Mouse (Mus musculus): ENCODE measurements at regions not wholly inside any gene's neighbourhood (a gene's known extent, or its start where the extent isn't known, plus 50 kb on each side); places are given as distances from the start of the nearest gene placed in this dataset.
"Not testable (repeated sequence)": the region's sequence is repeated elsewhere in the genome, so short reads cannot be mapped to it uniquely, and the experiment has no call there.

DNA sequence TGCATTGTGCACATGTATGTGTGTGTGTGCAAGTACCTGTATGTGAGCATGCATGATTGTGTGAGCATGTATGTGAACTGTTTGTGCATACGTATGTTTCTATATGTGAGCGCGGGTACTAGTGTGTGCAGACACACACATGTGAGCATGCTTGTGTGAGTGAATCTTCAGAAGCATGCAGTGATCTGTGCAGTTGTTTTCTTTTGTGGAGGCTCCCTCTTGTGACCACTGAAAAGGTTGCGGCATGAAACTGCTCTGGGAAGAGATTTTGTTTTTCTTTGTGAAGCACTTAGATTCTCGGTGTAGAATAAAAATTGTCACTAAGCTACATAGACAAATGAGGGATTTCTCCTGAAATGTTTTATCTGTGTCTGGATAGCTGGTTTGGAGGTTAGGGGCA lies 189.2 kb upstream of the Rapgef5 start:
- peak; percentile 46 to 61; a peak in 2 of 4 replicates for ATAC-seq (replicated peaks in 1 of 2; ENCODE audit: insufficient read depth in 1 of 2, low FRiP score in 2 of 2, low TSS enrichment in 1 of 2, low read depth in 1 of 2, poor library complexity in 2 of 2, severe bottlenecking in 2 of 2)

DNA sequence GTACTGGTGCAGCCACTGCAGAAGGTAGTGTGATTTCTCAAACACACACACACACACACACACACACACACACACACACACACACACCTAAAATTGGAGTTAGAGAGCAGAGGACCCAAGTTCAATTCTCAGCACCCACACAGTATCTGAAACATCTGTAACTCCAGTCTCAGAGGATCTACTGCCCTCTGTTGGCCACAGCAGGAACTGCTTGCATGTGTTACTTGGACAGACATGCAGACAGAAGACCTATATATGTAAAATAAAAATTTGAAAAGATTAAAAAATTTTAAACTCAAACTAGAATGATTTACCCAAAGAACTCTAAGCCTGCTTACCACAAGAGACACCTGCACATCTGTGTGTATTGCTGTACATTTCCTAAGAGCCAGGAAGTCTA lies 185.9 kb upstream of the Rapgef5 start:
- no peak for ATAC-seq (replicated peaks in 1 of 2; ENCODE audit: insufficient read depth in 1 of 2, low FRiP score in 2 of 2, low TSS enrichment in 1 of 2, low read depth in 1 of 2, poor library complexity in 2 of 2, severe bottlenecking in 2 of 2)

DNA sequence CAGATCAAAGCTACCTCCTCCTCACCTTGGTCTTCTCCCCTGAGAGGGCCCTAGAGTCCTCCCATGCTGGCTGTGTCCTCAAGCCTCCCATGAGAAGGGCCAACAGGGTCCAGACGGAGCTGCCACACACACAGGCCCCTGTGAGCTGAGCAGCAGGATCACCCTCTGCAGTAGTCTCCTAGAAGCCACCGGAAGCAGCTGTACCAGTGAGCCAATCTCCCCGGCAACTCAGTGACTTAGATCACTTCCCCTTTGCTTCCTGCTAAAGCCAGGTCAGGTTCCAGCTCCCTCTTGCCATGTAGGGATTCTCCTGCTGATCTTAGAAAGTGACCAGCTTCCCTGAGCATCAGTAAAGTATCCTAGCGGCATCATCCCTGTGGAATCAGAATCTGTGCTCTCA lies 179.4 kb upstream of the Rapgef5 start:
- peak; percentile 75 to 86 for ATAC-seq (replicated peaks in 1 of 2; ENCODE audit: insufficient read depth in 1 of 2, low FRiP score in 2 of 2, low TSS enrichment in 1 of 2, low read depth in 1 of 2, poor library complexity in 2 of 2, severe bottlenecking in 2 of 2)

DNA sequence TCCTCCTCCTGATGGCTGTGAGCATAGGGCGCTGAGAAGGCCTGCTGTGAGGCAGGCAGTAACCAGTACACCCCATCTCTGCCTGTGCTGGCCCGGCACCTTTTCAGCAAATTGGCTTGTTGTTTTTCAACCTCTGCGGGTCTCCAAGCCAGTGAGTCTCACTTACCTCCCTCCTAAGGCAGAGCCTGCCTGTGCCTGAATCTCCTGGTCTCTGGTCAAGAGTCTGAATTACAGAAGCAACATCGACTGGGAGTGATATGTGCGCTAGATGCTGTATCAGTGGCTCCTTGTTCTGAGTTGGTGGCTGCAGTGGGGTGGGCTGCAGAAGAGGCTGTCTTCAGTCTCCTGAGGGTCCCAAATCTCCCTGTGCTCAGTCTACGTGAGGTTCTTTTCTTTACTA lies 174.0 kb upstream of the Rapgef5 start:
- ATAC-seq (replicated peaks in 1 of 2; ENCODE audit: insufficient read depth in 1 of 2, low FRiP score in 2 of 2, low TSS enrichment in 1 of 2, low read depth in 1 of 2, poor library complexity in 2 of 2, severe bottlenecking in 2 of 2), result no peak

DNA sequence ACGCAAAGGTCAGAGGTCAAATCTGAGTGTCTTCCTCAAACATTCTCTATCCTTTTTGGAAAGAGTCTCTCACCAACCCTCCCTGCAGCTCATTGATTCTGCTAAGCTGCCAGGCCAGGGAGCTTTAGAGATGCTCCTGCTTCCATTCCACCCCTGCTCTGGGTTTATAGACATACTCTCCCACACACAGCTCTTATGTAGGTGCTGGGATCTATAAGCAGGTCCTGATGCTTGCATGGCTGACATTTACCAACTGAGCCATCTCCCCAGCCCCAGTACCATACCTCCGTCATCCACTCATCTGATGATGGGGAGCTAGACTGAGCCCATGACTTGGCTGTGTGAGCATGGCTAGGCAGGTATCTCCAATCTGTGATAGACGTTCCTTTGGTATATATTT lies 173.2 kb upstream of the Rapgef5 start:
- no peak for ATAC-seq (replicated peaks in 1 of 2; ENCODE audit: insufficient read depth in 1 of 2, low FRiP score in 2 of 2, low TSS enrichment in 1 of 2, low read depth in 1 of 2, poor library complexity in 2 of 2, severe bottlenecking in 2 of 2)

DNA sequence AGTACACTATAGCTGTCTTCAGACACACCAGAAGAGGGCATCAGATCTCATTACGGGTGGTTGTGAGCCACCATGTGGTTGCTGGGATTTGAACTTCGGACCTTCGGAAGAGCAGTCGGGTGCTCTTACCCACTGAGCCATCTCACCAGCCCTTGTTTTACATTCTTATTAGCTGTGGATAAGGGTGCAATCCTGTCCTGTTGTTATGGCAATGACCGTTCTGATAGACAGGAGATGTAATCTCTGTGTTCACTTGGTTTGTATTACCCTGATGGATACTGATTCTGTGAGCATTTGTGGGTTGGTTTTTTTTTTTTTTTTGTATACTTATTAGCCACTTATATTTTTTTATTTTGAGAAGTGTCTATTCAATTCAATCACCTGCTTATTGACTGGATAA lies 172.7 kb upstream of the Rapgef5 start:
- not testable (repeated sequence) for ATAC-seq (replicated peaks in 1 of 2; ENCODE audit: insufficient read depth in 1 of 2, low FRiP score in 2 of 2, low TSS enrichment in 1 of 2, low read depth in 1 of 2, poor library complexity in 2 of 2, severe bottlenecking in 2 of 2)

DNA sequence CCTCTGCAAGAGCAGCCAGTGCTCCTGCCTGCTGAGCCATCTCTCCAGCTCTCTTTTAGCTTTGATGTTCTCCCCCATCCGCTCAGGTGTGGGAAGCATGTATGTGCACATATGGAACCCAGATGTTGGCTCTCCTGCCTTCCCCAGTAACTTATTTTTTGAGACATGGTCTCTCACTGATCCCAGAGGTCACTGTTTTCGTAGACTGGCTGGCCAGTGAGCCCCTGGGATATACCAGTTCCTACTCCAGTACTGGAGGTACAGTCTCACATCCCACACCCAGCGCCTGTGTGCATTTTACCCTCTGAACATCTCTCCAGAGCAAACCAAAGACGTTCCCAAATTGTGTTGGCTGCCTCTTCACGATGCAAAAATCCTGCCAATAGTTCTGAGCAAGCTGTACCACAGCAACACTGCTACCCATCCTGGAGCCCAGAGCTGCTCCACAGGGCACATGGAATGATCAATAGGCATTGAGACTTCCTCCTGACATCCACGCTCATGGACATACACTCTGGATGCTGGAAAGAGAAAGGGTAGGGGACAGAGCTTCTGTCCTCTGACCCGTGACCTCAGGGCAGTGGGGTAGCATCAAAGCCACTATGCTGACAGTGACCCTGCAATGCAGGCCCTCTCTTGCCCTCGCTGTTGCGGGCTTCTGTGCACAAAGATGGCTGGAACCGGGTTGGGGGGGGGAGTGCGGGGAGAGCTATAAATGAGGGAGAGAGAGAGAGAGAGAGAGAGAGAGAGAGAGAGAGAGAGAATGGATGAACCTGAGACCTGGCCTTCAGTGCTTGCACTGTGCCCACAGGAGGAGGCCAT lies 171.8 kb upstream of the Rapgef5 start:
- ATAC-seq (replicated peaks in 1 of 2; ENCODE audit: insufficient read depth in 1 of 2, low FRiP score in 2 of 2, low TSS enrichment in 1 of 2, low read depth in 1 of 2, poor library complexity in 2 of 2, severe bottlenecking in 2 of 2), result no peak

DNA sequence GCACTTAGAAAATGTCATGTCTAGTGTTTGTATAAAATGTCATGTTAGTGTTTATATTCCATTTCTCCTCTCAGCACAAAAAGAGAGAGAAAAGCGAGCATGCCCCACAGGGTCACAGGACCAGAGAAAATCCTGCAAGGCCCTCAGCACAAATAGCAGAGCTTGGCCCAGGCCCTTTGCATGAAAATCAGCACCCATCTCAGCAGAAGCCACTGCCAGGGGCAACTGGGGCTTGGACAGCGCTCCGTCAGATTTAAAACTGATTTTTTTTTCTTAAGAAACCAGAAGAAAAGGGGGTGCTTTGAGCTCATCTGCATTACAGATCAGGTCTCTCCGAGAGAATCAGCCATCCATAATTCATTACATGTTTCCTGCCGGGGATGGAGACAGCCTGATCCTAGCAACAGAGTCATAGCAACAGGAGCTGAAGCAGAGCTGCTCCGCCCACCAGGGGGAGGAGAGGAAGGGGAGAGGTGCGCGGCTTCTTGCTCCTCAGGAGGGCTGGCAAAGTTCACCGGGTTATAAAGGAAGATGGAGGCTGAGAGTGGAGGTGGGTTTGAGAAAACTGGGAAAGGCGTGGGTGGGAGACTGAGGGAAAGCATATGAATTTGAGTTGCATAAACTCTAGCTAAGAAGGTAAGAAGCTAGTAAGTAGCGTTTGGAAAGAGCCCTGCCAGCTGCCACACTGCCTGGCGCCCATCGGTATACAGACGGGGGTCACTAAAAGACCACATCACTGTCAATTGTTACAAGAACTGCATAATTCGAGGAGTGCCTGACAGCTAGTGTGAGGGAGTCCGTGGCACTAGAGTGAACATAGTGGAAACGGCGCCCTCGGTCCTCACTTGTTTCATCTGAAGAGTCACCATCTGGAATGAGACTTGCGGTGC lies 170.9 kb upstream of the Rapgef5 start:
- no peak for ATAC-seq (replicated peaks in 1 of 2; ENCODE audit: insufficient read depth in 1 of 2, low FRiP score in 2 of 2, low TSS enrichment in 1 of 2, low read depth in 1 of 2, poor library complexity in 2 of 2, severe bottlenecking in 2 of 2)

DNA sequence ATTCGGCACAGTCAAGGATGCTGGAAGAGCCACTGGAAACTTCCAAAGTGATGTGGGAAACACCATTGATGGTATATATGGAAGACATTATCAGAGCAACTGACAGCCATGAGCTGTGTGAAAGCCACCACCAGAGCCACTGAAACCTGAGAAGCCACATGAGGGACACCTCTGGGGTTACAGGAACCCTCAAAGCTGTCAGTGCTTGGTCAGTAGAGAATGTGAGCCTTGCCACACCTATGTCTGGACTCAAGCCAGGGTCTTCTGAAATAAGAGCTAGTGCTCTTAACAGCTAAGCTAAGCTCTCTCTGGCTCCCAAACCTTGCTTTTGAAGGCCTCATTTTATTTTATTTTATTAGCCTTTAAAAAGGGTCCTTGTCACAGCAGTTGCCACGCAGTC lies 170.2 kb upstream of the Rapgef5 start:
- ATAC-seq (replicated peaks in 1 of 2; ENCODE audit: insufficient read depth in 1 of 2, low FRiP score in 2 of 2, low TSS enrichment in 1 of 2, low read depth in 1 of 2, poor library complexity in 2 of 2, severe bottlenecking in 2 of 2), result no peak

DNA sequence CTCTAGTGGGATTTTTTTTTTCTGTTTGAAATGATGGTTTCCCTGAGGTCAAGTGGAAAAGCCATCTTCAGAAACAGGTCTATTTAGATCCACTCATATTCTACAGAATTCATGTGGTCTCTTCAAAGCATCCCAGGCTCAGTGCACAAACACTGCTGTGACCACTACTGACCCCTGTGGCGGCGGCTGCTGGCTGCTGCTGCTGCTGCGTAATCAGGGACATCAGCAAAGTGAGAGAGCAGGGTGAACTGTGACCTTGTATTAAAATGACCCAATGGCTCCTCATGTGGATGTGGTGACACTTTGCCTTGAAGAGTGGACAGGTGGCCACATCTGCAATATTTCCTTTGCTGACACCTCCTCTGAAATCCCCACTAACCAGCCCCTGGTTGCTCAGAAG lies 169.1 kb upstream of the Rapgef5 start:
- peak in 1 of 2 experiments; percentile 19; a peak in 1 of 4 replicates for ATAC-seq (replicated peaks in 1 of 2; ENCODE audit: insufficient read depth in 1 of 2, low FRiP score in 2 of 2, low TSS enrichment in 1 of 2, low read depth in 1 of 2, poor library complexity in 2 of 2, severe bottlenecking in 2 of 2)

DNA sequence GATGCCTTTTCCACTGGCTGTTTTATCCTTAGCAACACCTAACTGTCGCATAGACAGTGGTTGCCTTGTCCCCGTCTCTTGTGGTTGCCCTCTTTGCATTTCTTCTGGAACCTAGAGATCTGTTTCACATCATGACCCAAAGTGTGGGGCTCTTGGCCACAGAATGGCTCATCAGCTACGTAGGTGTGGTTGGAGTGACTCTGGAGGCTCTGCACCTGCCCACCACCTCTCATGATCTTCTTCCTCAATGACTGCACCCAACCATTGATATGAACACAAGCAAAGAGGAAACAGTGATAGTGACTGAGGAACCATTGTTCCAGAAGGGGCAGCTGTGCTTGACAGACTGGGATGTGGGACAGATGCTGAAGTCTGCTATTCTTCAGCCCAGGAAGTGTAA lies 167.8 kb upstream of the Rapgef5 start:
- ATAC-seq (replicated peaks in 1 of 2; ENCODE audit: insufficient read depth in 1 of 2, low FRiP score in 2 of 2, low TSS enrichment in 1 of 2, low read depth in 1 of 2, poor library complexity in 2 of 2, severe bottlenecking in 2 of 2), result no peak

DNA sequence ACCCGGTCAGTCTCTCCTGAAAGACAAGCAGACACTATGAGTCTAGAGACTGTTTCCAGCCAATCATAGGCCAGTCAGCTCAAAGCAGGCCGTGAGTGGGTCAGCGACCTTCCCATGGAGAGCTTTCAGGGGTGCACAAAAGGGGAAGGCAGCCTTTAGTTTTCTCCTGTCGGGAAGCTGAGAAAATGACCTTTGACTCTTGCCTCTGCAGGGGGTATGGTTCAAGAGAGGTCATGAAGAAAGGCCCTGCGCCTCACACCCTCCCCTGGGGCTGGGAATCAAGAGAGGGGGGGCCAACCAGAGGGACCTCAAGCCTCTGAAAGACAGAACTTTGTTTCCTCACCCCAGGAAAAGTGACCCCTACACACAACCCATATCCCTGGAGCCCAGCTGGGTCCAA lies 164.4 kb upstream of the Rapgef5 start:
- ATAC-seq (replicated peaks in 1 of 2; ENCODE audit: insufficient read depth in 1 of 2, low FRiP score in 2 of 2, low TSS enrichment in 1 of 2, low read depth in 1 of 2, poor library complexity in 2 of 2, severe bottlenecking in 2 of 2), result no peak

DNA sequence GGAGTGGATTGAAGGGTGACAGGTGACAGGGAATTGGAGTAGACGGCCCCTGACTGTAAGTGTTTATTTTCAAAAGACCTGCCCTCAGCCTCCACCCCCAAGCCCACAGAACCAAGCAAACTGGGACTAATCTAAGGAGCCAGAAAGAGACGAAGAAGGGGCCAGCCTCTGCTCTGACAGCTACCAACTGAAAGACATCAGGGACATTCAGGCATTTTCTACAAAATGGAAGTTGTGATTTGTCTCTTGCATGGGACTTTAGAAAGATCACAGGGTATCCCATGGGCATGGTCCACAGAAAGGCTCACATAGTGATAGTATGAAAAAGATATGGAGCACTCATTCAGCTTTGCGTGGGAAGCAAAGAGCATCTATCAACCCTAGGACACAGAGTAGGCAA lies 163.8 kb upstream of the Rapgef5 start:
- ATAC-seq (replicated peaks in 1 of 2; ENCODE audit: insufficient read depth in 1 of 2, low FRiP score in 2 of 2, low TSS enrichment in 1 of 2, low read depth in 1 of 2, poor library complexity in 2 of 2, severe bottlenecking in 2 of 2), result no peak

DNA sequence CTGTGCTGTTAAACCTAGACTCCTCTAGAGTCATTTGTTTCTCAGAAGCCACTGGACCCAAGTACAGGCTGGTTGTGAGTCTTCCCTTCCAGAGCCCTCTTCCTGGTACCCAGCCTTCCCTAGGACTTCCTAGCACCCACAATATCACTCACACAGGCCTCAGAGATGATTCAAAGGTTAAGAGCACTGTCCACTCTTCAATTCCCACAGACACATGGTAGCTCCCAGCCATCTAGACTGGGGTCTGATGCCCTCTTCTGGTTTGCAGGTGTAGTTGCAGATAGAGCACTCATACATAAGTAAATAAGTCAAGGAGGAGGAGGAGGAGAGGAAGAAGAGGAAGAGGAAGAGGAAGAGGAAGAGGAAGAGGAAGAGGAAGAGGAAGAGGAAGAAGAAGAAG lies 163.3 kb upstream of the Rapgef5 start:
- ATAC-seq (replicated peaks in 1 of 2; ENCODE audit: insufficient read depth in 1 of 2, low FRiP score in 2 of 2, low TSS enrichment in 1 of 2, low read depth in 1 of 2, poor library complexity in 2 of 2, severe bottlenecking in 2 of 2), result peak; percentile 31 to 36; a peak in 1 of 4 replicates

DNA sequence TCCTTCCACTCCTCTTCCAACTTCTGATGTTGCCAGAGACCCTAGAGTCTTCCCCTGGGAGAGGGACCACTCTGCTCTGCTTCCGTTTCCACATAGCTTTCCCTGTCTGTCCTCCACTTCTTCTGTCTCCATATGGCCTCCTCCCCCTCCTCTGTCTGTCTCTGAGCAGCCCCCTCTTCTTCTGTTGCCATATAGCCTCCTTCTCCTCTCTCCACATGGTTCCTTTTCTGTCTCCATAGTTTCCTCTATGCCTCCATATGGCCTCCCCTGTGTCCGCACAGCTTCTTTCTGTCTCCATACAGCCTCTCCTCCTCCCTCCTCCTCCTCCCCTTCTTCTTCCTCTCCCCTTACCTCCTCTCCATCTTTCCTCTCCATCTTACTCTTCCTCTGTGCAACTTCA lies 158.5 kb upstream of the Rapgef5 start:
- no peak for ATAC-seq (replicated peaks in 1 of 2; ENCODE audit: insufficient read depth in 1 of 2, low FRiP score in 2 of 2, low TSS enrichment in 1 of 2, low read depth in 1 of 2, poor library complexity in 2 of 2, severe bottlenecking in 2 of 2)

DNA sequence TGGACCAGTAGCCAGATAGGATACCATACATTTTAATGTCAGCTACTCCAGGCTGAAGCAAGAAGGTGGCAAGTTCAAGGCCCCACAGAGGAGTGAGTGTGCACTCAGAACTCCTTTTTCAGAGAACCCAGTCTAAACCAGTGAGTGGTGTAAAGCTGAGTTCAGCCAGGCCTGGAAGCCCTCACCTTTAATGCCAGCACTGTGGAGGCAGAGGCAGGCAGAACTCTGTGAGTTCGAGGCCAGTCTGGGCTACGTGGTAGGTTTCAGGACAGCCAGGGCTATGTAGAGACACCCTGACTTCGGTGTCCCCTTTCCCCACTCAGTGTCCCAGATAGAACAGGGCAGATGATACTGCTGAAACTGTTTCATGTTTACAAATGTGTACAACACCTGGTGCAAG lies 157.4 kb upstream of the Rapgef5 start:
- ATAC-seq (replicated peaks in 1 of 2; ENCODE audit: insufficient read depth in 1 of 2, low FRiP score in 2 of 2, low TSS enrichment in 1 of 2, low read depth in 1 of 2, poor library complexity in 2 of 2, severe bottlenecking in 2 of 2), result no peak

DNA sequence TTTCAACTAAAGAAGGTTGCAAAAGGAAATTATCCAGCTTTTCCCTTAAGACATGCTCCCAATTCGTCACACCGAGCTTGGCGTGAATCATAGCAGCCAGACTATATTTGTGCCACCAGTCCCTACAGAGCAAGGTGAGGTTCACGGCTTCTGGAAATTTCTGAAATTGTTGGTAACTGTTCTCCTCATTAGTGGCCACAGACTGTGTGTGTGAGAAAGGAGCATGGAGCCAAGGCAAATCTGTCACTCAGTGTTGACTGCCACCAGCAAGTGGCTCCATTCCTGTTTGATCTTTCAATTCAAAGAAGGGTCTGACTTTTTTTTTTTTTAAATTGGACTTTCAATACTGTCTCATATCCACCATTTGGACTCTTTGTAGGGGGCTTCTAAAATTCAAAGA lies 156.1 kb upstream of the Rapgef5 start:
- no peak for ATAC-seq (replicated peaks in 1 of 2; ENCODE audit: insufficient read depth in 1 of 2, low FRiP score in 2 of 2, low TSS enrichment in 1 of 2, low read depth in 1 of 2, poor library complexity in 2 of 2, severe bottlenecking in 2 of 2)

DNA sequence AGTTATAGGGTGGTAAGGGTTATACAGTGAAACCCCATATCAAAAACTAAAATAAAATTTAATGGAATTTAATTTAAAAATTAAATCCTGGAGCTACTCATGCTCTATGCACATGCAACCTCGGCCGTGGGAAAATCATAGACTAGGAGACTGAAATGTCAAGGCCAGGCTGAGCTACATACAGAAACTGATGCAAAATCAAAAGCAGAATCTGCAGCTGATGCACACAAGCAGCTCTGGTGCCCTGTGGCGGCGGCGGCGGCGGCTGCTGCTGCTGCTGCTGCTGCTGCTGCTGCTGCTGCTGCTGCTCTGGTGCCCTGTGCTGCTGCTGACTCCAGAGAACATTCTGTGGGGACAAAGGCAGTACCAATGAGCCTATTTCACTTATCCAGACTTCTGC lies 154.5 kb upstream of the Rapgef5 start:
- ATAC-seq (replicated peaks in 1 of 2; ENCODE audit: insufficient read depth in 1 of 2, low FRiP score in 2 of 2, low TSS enrichment in 1 of 2, low read depth in 1 of 2, poor library complexity in 2 of 2, severe bottlenecking in 2 of 2), result no peak
